Mouse (Mus musculus) neural tube, embryonic 13.5 days (tissue): ENCODE results near the gene Mau2. TPM values are rescaled to one million over a fixed set of nuclear protein-coding genes. Genes with fewer than 3 reads are reported as not detected.
"Not testable (repeated sequence)": the region's sequence is repeated elsewhere in the genome, so short reads cannot be mapped to it uniquely, and the experiment has no call there.

Experiments
- ATAC-seq: fragments of 200-750 bp; cut with Nextera tagmentation; 2 replicates; pipeline ENCODE4 v1.8.0; 2017; ENCODE audit warnings: low read depth, mild to moderate bottlenecking, moderate TSS enrichment, moderate library complexity
- H3K27ac ChIP-seq: fragments of 300-500 bp; sonication (generic); replicated peaks from 2 replicates; pipeline ENCODE4 v1.5.1; 2015; ENCODE audit warnings: moderate library complexity, mild to moderate bottlenecking, inconsistent platforms
- H3K27me3 ChIP-seq: fragments of 300-500 bp; sonication (generic); 2 replicates; pipeline ENCODE4 v1.6.1; 2015; ENCODE audit warnings: mild to moderate bottlenecking, inconsistent platforms
- H3K36me3 ChIP-seq: fragments of 300-500 bp; sonication (generic); 2 replicates; pipeline ENCODE4 v1.6.1; 2015; ENCODE audit warnings: mild to moderate bottlenecking, inconsistent platforms
- H3K4me1 ChIP-seq: fragments of 300-500 bp; sonication (generic); replicated peaks from 2 replicates; pipeline ENCODE4 v1.6.1; 2015; ENCODE audit warnings: inconsistent platforms
- H3K4me2 ChIP-seq: fragments of 300-500 bp; sonication (generic); 2 replicates; pipeline ENCODE4 v1.6.1; 2015; ENCODE audit warnings: inconsistent platforms, mild to moderate bottlenecking, moderate library complexity
- H3K4me3 ChIP-seq: fragments of 300-500 bp; sonication (generic); 2 replicates; pipeline ENCODE4 v1.5.1; 2015; ENCODE audit warnings: mild to moderate bottlenecking, inconsistent platforms
- H3K9ac ChIP-seq: fragments of 300-500 bp; sonication (generic); 2 replicates; pipeline ENCODE4 v1.6.1; 2015; ENCODE audit warnings: moderate library complexity, mild to moderate bottlenecking, inconsistent platforms
- H3K9me3 ChIP-seq: fragments of 300-500 bp; sonication (generic); 2 replicates; pipeline ENCODE4 v1.6.1; 2016; ENCODE audit warnings: inconsistent platforms
- WGBS: fragments of 180-500 bp; shearing (Covaris S2); methylation state at CpG from one replicate; pipeline ENCODE4 v1.1.7; 2015; 5-methylcytosine and 5-hydroxymethylcytosine counted together
- polyA plus RNA-seq: library from polyadenylated mRNA; unstranded; fragments of >200 nt; fragmentation: Nextera tagmentation; extraction: Ambion mirVana; gene quantifications from 2 replicates; pipeline ENCODE4 v1.2.1, GENCODE M21; 2015

Mau2 gene
- polyA plus RNA-seq, 1 experiment from 2014 or later, result 68.7 TPM

DNA sequence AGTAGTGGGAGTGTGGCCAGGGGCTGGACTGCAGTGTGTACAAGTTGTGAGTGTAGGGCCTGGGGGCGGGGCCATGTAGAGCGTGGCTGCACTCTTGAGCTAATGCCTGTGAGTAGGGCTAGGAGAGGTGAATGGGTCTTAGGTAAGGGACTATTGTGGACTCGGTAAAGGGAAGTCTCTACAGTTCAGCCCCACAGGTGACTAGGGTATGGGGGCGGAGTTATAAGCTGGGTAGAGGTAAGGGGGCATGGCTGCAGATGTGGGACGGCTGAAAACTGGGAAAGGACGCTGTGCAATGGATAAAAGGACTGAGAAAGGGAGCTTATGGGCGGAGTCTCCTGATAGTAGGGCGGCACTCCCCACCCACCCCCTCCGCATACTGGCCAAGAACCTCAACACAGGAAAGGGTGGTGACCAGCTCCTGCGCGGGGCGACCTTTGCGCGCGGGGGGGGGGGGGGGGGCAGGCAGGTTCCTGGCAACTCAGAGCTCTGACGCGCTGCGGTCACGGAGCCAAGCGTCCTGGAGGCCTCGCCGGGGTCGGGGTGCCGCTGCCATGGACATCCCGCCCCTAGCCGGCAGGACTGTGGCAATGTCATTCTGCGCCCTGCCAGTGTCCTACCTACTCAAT, 30.0 kb upstream of the Mau2 start, which contains the start of gene Tm6sf2:
Gene Tm6sf2 (plus strand): TSS at position 484 of the 629 bp plus-strand sequence.
- H3K4me3 ChIP-seq, result no peak within 1 kb of the TSS
- ATAC-seq, result peak; percentile 74
- no peaks in the 10 kb centered on the region for H3K27me3 ChIP-seq
- H3K36me3 ChIP-seq, result peaks cover 51% of the 10 kb centered on the region
- no peaks in the 10 kb centered on the region for H3K9me3 ChIP-seq
- H3K9ac ChIP-seq, result no peak within 1 kb of the TSS
- H3K4me1 ChIP-seq, result no peaks in the 10 kb centered on the region
- WGBS, result 13% methylated on average over 21 of the region's 27 CpGs
- no peak within 1 kb of the TSS for H3K27ac ChIP-seq
- H3K4me2 ChIP-seq, result peak within 1 kb of the TSS; percentile 29

DNA sequence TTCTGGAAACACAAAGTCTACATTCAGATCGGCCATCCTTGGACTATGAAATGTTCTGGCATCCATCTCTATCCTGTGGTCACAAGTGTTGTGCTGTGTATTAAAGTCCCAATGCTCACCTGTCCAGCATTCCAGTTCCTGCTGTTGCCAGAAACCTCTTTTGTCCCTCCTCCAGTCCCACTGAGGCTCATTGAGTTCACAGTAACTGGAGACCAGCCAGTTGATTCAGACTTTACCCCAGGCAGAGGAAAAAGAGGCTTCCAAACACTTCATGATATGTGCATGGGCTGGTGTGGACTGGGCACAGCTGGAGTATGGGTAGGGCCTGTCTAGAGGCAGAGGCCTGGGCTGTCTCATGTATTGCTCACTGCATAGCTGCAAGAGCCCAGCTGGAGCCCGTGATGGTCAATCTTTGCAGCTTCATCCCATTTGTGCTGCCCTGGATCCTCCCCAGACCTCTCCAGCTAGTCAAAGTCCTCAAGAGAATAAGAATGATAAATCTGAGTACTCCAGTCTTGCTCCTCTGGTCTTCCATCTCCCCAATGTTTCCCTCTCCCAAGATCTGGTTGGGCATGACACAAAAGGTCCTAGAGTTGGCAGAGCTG, 29.4 kb upstream of the Mau2 start:
- no peak for ATAC-seq
- H3K4me1 ChIP-seq, result no peaks in the 10 kb centered on the region
- no peaks in the 10 kb centered on the region for H3K9me3 ChIP-seq
- H3K4me3 ChIP-seq, result no peak overlapping the region
- H3K27me3 ChIP-seq, result no peaks in the 10 kb centered on the region
- H3K9ac ChIP-seq, result no peak overlapping the region
- no peak overlapping the region for H3K4me2 ChIP-seq
- H3K27ac ChIP-seq, result no peak overlapping the region
- peaks cover 54% of the 10 kb centered on the region for H3K36me3 ChIP-seq
- 85% methylated on average over 2 of the region's 2 CpGs for WGBS

DNA sequence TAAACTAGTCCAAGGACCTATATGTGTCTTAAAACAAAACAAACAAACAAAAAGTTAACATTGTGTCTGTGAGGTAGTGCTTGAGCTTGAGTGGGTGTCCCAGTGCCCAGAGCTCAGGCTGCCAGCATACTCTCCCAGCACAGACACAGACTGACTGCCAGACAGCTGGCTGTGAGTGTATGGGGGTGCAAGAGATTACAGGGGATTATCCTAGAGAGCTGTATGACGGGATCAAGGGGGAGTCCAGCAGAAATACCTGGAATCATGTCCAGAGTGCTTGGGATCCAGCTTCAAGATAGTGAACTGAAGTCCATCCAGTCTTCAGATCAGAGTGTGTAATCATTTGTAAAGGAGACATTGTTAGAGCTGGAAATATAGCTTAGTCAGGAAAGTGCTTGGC, 15.2 kb upstream of the Mau2 start:
- Histone ChIP-seq H3K27me3 (no peaks in the 10 kb centered on the region), H3K27ac (no peak overlapping the region), H3K4me2 (no peak overlapping the region), H3K9ac (no peak overlapping the region), H3K9me3 (no peaks in the 10 kb centered on the region), H3K4me1 (no peaks in the 10 kb centered on the region), H3K36me3 (peaks cover 93% of the 10 kb centered on the region), H3K4me3 (no peak overlapping the region)
- no peak for ATAC-seq
- 85% methylated on average over 1 of the region's 1 CpGs for WGBS

GRCm38 (mm10) chr8:70050434-70050833, 7.9 kb upstream of the Mau2 start:
- 94% methylated on average over 5 of the region's 5 CpGs for WGBS
- H3K36me3 ChIP-seq, result peaks cover 66% of the 10 kb centered on the region
- H3K4me1 ChIP-seq, H3K27me3 ChIP-seq, H3K27ac ChIP-seq, H3K9me3 ChIP-seq, H3K4me2 ChIP-seq, H3K9ac ChIP-seq, ATAC-seq, H3K4me3 ChIP-seq: not testable (repeated sequence)

DNA sequence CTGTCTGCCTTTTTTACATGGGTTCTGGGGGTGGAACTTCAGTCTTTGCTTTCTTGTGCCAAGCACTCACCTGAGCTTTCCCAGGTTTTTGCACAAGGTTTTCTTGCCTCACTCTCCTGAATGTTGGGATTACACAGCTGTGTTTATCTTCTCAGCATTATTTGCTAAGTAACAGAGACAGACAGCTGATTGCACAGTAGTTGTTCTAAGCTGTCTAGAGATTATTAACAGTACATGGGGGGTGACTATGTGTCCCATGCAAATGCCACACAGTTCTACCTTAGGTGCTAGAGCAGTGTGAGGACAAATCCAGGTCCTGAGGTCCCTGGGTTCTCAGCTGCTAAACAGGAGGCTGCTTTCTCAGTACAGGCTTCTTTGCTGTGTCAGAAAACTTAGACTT, 7.1 kb upstream of the Mau2 start:
- Histone ChIP-seq H3K27me3 (no peaks in the 10 kb centered on the region), H3K9ac (no peak overlapping the region), H3K9me3 (no peaks in the 10 kb centered on the region), H3K4me2 (no peak overlapping the region), H3K27ac (no peak overlapping the region), H3K36me3 (peaks cover 58% of the 10 kb centered on the region), H3K4me1 (no peaks in the 10 kb centered on the region), H3K4me3 (no peak overlapping the region)
- no peak for ATAC-seq

DNA sequence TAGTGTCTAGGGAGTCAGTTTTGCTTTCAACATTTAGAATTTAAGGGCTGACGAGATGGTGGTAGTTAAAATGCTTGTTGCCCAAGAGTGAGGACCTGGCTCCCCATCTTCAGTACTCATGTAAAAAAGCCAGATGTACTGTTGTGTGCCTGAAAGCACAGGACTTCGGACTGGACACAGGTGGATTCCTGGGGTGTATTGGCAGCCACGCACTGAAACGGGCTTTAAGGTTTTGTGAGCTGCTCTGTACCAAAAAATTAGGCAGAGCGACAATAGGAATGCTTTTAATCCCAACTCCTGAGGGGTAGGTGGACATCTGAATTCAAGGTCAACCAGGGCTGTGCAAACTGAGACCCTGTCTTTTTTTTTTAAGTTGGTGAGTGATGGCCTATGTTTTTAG, 1.5 kb upstream of the Mau2 start:
- WGBS, result 91% methylated on average over 5 of the region's 5 CpGs
- peaks cover 39% of the 10 kb centered on the region for H3K4me1 ChIP-seq
- H3K9ac ChIP-seq, result peak overlapping the region; percentile 97
- H3K9me3 ChIP-seq, result no peaks in the 10 kb centered on the region
- H3K4me3 ChIP-seq, result peak overlapping the region; percentile 85
- peak overlapping the region; percentile 97 for H3K4me2 ChIP-seq
- H3K27ac ChIP-seq, result no peak overlapping the region
- peaks cover 11% of the 10 kb centered on the region for H3K36me3 ChIP-seq
- H3K27me3 ChIP-seq, result no peaks in the 10 kb centered on the region
- no peak for ATAC-seq

DNA sequence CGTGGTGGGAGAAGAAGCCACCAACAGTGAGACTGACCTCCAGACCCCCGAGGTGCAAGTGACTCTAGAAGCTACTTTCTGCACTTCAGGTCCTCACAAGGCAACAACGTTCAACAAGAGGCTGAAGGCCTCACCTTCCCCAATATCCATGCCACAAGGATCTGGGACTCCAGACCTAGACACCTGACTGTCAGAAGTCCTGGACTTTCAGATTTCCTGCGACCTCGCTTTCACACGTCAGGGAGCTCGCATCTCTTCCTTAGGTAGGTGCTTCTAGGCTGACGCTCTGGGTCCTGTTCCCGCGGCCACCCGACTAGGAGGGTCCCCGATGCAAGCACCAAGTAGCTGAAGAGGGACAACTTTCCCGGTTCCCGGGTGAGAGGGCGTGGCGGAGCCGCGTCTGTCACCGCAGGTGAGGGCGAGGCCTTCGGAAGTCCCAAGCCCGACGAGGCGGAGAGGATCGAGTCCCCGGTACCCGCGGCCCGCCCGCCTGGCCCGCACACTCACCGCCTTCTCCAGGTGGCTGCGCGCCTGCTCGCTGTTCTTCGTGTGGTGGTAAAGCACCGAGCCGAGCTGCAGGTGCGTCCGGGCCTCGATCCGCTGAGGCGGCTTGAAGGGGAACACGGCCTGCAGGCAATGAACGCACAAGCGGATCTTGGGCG, 518 bp downstream of the Mau2 start:
- Histone ChIP-seq H3K36me3 (0 out of 2 replicates have a peak, but pooled peaks cover 3% of the 10 kb centered on the region), H3K9me3 (no peaks in the 10 kb centered on the region), H3K27ac (peak overlapping the region; percentile 87), H3K4me1 (peaks cover 39% of the 10 kb centered on the region), H3K4me2 (peak overlapping the region; percentile 97), H3K4me3 (peak overlapping the region; percentile 85), H3K9ac (peak overlapping the region; percentile 97), H3K27me3 (no peaks in the 10 kb centered on the region)
- 2% methylated on average over 46 of the region's 47 CpGs for whole genome bisulfite sequencing
- ATAC-seq, result no peak; the same call in 1 of the 2 replicates

DNA sequence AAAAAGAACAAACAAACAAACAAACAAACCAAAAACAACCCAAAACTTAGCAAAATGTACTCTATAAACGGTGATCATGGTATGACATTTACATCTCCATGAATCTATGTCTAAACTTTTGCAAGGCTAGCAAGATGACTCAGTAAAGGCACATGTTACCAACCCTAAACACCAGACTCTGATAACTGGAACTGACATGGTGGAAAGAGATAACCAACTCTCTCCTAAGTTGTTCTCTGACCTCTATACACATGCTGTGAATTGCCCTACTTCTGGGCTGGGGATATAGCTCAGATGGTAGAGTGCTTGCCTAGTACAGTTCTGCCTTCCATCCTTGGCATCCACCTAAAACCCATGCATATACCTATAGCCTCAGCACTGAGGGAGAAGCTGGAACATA, 4.5 kb downstream of the Mau2 start:
- Histone ChIP-seq H3K9me3 (no peaks in the 10 kb centered on the region), H3K4me1 (peaks cover 23% of the 10 kb centered on the region), H3K36me3 (peaks cover 16% of the 10 kb centered on the region; the same call in 1 of the 2 replicates), H3K4me2 (no peak overlapping the region), H3K27ac (no peak overlapping the region), H3K4me3 (no peak overlapping the region), H3K27me3 (no peaks in the 10 kb centered on the region), H3K9ac (no peak overlapping the region)
- WGBS, result 92% methylated on average over 1 of the region's 1 CpGs
- ATAC-seq, result no peak

DNA sequence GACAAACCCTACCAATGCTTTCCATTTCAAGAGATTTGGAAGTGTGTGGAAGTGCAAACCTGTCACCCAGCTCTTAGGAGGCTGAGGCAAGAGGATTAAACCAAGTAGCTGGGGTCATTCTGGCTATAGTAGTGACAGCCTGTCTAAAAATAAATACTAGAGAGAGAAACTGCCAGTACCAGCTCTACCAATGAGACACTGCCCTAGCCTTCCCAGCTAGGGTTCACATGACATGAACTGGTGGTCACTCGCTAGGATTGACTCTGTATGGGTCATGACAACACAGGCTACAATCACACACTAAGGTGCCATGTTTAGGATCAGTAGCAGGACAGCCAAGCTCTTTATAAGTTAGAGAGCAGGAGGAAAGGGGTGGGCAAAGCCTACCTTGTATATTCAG, 12.3 kb downstream of the Mau2 start:
- Histone ChIP-seq H3K9me3 (no peaks in the 10 kb centered on the region), H3K9ac (no peak overlapping the region), H3K4me3 (no peak overlapping the region), H3K27ac (no peak overlapping the region), H3K27me3 (no peaks in the 10 kb centered on the region), H3K36me3 (peaks cover 78% of the 10 kb centered on the region), H3K4me1 (no peaks in the 10 kb centered on the region), H3K4me2 (no peak overlapping the region)
- ATAC-seq, result no peak
- WGBS, result 93% methylated on average over 1 of the region's 1 CpGs

GRCm38 (mm10) chr8:70026151-70026550, 16.4 kb downstream of the Mau2 start:
- no peak for ATAC-seq
- Histone ChIP-seq H3K4me3 (no peak overlapping the region), H3K9me3 (no peaks in the 10 kb centered on the region), H3K27ac (no peak overlapping the region), H3K4me1 (no peaks in the 10 kb centered on the region), H3K9ac (no peak overlapping the region), H3K4me2 (no peak overlapping the region), H3K36me3 (peaks cover 100% of the 10 kb centered on the region), H3K27me3 (no peaks in the 10 kb centered on the region)
- WGBS, result 80% methylated on average over 2 of the region's 2 CpGs

GRCm38 (mm10) chr8:70023596-70023995, 18.9 kb downstream of the Mau2 start:
- no peak for ATAC-seq
- 60% methylated on average over 8 of the region's 8 CpGs for WGBS
- Histone ChIP-seq H3K9ac (no peak overlapping the region), H3K4me2 (no peak overlapping the region), H3K9me3 (no peaks in the 10 kb centered on the region), H3K4me3 (no peak overlapping the region), H3K36me3 (peaks cover 100% of the 10 kb centered on the region), H3K27ac (no peak overlapping the region), H3K27me3 (no peaks in the 10 kb centered on the region), H3K4me1 (no peaks in the 10 kb centered on the region)

DNA sequence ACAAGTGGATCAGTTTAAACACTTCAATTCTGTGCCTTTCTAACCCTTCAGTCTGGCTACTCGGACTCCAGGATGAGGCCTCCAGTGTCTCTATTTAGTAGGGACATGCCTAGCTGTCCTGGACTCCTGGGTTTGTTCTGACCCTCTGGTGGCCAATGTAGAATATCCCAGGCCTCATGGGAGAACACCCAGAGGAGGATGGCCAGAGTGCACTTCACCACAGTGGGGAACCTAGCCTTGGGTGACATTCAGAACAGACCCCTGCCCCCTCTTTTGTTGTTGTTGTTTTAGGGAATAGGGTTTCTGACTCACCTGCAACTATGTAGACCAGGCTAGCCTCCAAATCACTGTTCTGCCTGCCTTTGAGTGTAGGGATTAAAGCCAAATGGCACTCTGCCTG, 27.5 kb downstream of the Mau2 start:
- no peak overlapping the region for H3K4me2 ChIP-seq
- WGBS, result 83% methylated on average over 1 of the region's 1 CpGs

More for the DNA sequence above, 27.5 kb downstream of the Mau2 start:
- H3K4me1 ChIP-seq, result no peaks in the 10 kb centered on the region
- no peaks in the 10 kb centered on the region for H3K9me3 ChIP-seq
- no peak overlapping the region for H3K9ac ChIP-seq
- ATAC-seq, result no peak
- no peak overlapping the region for H3K27ac ChIP-seq
- no peaks in the 10 kb centered on the region for H3K27me3 ChIP-seq
- peaks cover 39% of the 10 kb centered on the region for H3K36me3 ChIP-seq
- no peak overlapping the region for H3K4me3 ChIP-seq
